Mouse (Mus musculus) hindbrain, postnatal 0 days (tissue): ENCODE results near the gene St8sia4. TPM values are rescaled to one million over a fixed set of nuclear protein-coding genes. Genes with fewer than 3 reads are reported as not detected.
A peak's percentile ranks its signal among the peaks of the same experiment; 100 is the strongest.

Source experiments
- ATAC-seq: fragments of 200-750 bp; cut with Nextera tagmentation; 2 replicates; pipeline ENCODE4 v1.8.0; 2017; ENCODE audit warnings: mild to moderate bottlenecking, moderate TSS enrichment, moderate library complexity
- DNase-seq: peaks from one replicate; pipeline ENCODE4 v3.0.0-alpha.2; 2015; ENCODE audit warnings: low spot score
- H3K27ac ChIP-seq: fragments of 300-500 bp; sonication (generic); 2 replicates; pipeline ENCODE4 v1.5.1; 2014; ENCODE audit warnings: mild to moderate bottlenecking
- H3K27me3 ChIP-seq: fragments of 300-500 bp; sonication (generic); 2 replicates; pipeline ENCODE4 v1.6.1; 2014; ENCODE audit warnings: low read length, mixed read lengths; ENCODE audit not compliant: insufficient read depth
- H3K36me3 ChIP-seq: fragments of 300-500 bp; sonication (generic); 2 replicates; pipeline ENCODE4 v1.6.1; 2014; ENCODE audit warnings: low read length, mixed read lengths; ENCODE audit not compliant: insufficient read depth
- H3K4me1 ChIP-seq: fragments of 300-500 bp; sonication (generic); 2 replicates; pipeline ENCODE4 v1.6.1; 2014; ENCODE audit warnings: antibody characterized with exemption, low read length, mixed read lengths; ENCODE audit not compliant: insufficient read depth
- H3K4me2 ChIP-seq: fragments of 300-500 bp; sonication (generic); 2 replicates; pipeline ENCODE4 v1.6.1; 2014; ENCODE audit warnings: low read depth, mild to moderate bottlenecking, low read length, moderate library complexity, mixed read lengths
- H3K4me3 ChIP-seq: fragments of 300-500 bp; sonication (generic); 2 replicates; pipeline ENCODE4 v1.5.1; 2014; ENCODE audit warnings: low read length
- H3K9ac ChIP-seq: fragments of 300-500 bp; sonication (generic); replicated peaks from 2 replicates; pipeline ENCODE4 v1.6.1; 2014; ENCODE audit warnings: mild to moderate bottlenecking, low read length, moderate library complexity, mixed read lengths
- H3K9me3 ChIP-seq: fragments of 300-500 bp; sonication (generic); 2 replicates; pipeline ENCODE4 v1.6.1; 2016; ENCODE audit warnings: low read length, mixed read lengths
- CTCF ChIP-seq: IDR thresholded peaks from 2 replicates; pipeline ENCODE4 v1.5.1; 2016; ENCODE audit warnings: antibody characterized with exemption, control low read depth, low read depth
- WGBS: fragments of 180-500 bp; shearing (Covaris S2); extraction: QIAGEN DNeasy Blood & Tissue Kit; methylation state at CpG from one replicate; pipeline ENCODE4 v1.1.7; 2014; 5-methylcytosine and 5-hydroxymethylcytosine counted together
- polyA plus RNA-seq: library from polyadenylated mRNA; unstranded; fragments of >200 nt; fragmentation: Nextera tagmentation; extraction: Ambion mirVana; gene quantifications from 2 replicates; pipeline ENCODE4 v1.2.1, GENCODE M21; 2015
- total RNA-seq: library from RNA; depleted of rRNA; stranded (reverse); fragments of >200 nt; gene quantifications from 2 replicates; pipeline ENCODE4 v1.2.3, GENCODE M21; 2014

St8sia4 gene
- total and polyA plus RNA-seq, 2 experiments from 2014 or later = 13.3 to 37.1 TPM

DNA sequence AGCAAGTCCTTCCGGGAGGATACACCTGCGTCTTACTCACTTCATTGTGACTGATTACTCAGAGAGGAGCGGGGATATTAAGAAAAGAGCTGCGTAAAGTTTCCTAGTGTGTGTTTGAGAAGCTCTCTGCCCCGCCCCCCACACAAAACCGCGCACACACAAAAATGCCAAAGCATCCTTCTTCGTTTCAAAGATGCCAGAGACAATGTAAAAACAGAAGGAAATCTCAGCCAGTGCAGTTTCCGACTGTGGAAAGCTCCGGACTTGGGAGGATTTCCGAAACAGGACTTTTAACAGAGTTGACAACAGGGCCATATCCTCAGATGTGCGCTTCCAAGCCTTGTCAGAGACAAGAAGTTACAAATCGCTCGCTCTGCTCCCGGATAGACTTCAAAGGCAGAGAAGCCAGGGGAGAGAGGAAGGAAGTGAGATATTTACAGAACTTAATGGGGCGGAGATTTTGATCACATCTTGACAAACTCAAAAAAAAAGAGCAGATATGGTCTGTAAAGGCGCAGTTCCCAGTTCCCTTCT lies 1.4 kb downstream of the St8sia4 start:
- WGBS = 1% methylated on average over 17 of the region's 17 CpGs
- peak; percentile 46 for DNase-seq
- ATAC-seq = no peak

DNA sequence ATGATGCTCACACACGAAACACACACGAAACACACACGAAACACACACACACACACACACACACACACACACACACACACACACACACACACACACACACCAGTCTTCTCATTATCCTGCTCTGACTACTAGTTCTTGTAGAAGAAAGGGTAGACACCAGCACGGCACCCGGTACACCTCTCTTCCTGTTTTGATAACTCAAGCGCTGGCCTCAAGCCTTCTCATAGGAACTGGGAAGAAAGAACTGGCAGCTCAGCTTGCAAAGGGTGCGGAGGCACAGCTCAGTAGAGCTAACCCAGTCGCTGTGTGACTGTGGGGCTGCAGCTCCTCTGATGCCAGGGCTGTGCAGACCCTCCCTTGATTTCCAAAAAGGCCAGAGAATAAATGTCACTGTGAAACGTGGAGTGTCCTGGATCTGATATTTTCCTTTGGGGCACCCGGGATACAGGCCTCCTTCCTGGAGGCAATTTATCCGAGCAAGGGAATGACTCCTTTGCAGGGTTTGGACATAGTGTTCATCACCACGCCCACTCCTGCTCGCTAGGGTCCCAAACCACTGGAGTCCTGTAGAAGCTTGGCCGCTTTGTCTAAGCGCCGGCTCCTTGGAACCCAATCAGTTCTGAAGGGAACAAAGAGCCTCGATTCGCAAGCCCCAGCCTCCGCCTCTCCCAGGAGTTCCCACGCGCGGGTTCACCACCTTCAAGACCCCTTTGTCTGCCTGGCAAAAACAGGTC lies 2.2 kb downstream of the St8sia4 start:
- DNase-seq (peak; percentile 61), ATAC-seq (0 out of 2 replicates have a peak, but pooled peaks have one; percentile 9)
- peak overlapping the region; percentile 71 for H3K9ac ChIP-seq
- peak overlapping the region; percentile 74 for H3K4me3 ChIP-seq
- 13% methylated on average over 22 of the region's 22 CpGs for WGBS
- peak overlapping the region; percentile 90 for H3K4me2 ChIP-seq
- no peaks in the 10 kb centered on the region for H3K36me3 ChIP-seq
- H3K4me1 ChIP-seq = 0 out of 2 replicates have a peak, but pooled peaks cover 3% of the 10 kb centered on the region
- no peaks in the 10 kb centered on the region for H3K27me3 ChIP-seq
- H3K9me3 ChIP-seq = no peaks in the 10 kb centered on the region
- H3K27ac ChIP-seq = peak overlapping the region; percentile 69
- no peak for TF ChIP-seq CTCF

More for the DNA sequence above, 1.4 kb downstream of the St8sia4 start:
- Histone ChIP-seq H3K9ac (peak overlapping the region; percentile 71), H3K4me3 (peak overlapping the region; percentile 74), H3K4me1 (0 out of 2 replicates have a peak, but pooled peaks cover 3% of the 10 kb centered on the region), H3K36me3 (no peaks in the 10 kb centered on the region), H3K9me3 (no peaks in the 10 kb centered on the region), H3K4me2 (peak overlapping the region; percentile 90), H3K27ac (peak overlapping the region; percentile 69), H3K27me3 (no peaks in the 10 kb centered on the region)
- TF ChIP-seq CTCF = no peak

DNA sequence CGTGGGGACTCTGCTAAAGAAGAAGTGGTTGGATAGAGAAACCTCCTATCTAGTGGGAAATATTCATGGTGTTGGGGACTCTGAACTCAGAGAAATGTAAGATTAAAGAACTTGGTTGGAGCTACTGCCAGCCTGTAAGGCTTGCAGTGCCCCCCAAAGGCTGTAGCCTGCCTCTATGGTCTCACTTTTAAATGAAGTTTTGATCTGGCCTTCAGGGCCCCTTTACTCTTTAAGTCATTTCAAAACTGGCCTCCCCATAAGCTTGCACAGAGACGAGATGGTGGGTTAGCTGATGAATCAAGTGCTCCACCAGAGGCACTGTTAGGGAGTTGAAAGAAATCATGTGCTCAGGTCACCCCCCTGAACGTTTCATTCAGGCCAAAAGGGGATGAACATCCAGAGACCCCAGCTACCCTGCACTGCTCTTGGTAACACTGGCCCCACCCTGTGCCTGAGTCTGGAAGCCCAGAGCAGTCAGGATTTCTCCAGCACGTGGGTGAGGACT lies 3.0 kb downstream of the St8sia4 start:
- DNase-seq (peak; percentile 44), ATAC-seq (peak; percentile 28)
- Histone ChIP-seq H3K36me3 (no peaks in the 10 kb centered on the region), H3K9me3 (no peaks in the 10 kb centered on the region), H3K27ac (0 out of 2 replicates have a peak overlapping the region, but pooled peaks have one; percentile 1), H3K9ac (peak overlapping the region; percentile 71; the same call in 1 of the 2 replicates), H3K27me3 (no peaks in the 10 kb centered on the region), H3K4me2 (peak overlapping the region; percentile 90), H3K4me3 (peak overlapping the region; percentile 74), H3K4me1 (0 out of 2 replicates have a peak, but pooled peaks cover 3% of the 10 kb centered on the region)
- 24% methylated on average over 4 of the region's 4 CpGs for WGBS
- TF ChIP-seq CTCF = peak; percentile 35; the same call in 1 of the 2 replicates

DNA sequence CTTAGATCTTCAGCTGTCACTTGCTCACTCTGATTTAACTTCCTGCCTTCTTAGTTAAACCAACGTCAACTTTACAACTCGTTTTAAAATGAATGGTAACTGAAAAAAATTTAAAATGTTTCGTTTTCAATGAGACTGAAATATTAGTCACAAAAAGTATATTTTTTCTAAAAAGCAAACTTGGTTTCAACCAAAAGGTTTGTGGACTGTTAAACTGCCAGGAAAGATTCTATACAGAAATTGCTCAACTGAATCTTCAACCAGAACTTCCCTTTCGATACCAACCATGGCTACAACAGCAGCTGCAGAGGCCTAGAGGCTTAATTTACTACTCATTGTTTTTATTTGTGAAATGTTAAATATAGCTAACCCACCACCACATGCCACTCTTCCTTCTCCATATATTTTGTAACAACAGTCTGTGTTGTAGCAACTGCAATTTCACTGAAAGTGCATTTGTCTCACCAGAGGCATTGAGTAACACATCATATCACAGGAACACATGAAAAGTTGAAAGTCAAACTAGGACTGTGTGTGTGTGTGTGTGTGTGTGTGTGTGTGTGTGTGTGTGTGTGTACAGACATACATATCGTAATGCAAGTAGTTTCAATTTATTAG lies 10.2 kb downstream of the St8sia4 start:
- Histone ChIP-seq H3K9me3 (no peaks in the 10 kb centered on the region), H3K27ac (no peak overlapping the region), H3K4me3 (no peak overlapping the region), H3K4me2 (no peak overlapping the region), H3K36me3 (no peaks in the 10 kb centered on the region), H3K4me1 (no peaks in the 10 kb centered on the region), H3K9ac (no peak overlapping the region), H3K27me3 (no peaks in the 10 kb centered on the region)
- WGBS = 81% methylated on average over 5 of the region's 5 CpGs
- TF ChIP-seq CTCF = no peak
- DNase-seq (no peak), ATAC-seq (no peak)

DNA sequence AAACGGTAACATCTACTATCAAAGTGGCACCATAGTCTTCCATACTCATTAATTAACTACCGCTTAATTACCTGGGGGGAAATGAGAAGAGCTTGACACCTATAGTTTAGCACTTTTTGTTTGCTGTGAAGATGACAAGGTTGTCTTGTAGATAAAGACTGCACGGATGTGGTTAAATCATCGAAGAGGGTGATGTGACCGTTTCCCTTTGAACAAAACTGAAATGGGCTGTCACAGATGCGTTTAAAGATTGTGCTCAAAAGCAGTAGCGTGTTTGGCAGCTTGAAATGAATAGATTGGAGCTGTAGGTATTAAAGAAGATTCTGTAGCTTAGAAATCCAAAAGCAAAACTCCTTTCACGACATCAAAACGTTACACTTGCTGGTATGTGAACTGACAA lies 11.8 kb downstream of the St8sia4 start:
- H3K27me3 ChIP-seq = no peaks in the 10 kb centered on the region
- H3K27ac ChIP-seq = no peak overlapping the region
- ATAC-seq (no peak), DNase-seq (no peak)
- no peak for TF ChIP-seq CTCF
- H3K9ac ChIP-seq = no peak overlapping the region
- no peak overlapping the region for H3K4me3 ChIP-seq
- H3K36me3 ChIP-seq = no peaks in the 10 kb centered on the region
- 86% methylated on average over 9 of the region's 9 CpGs for WGBS
- H3K9me3 ChIP-seq = no peaks in the 10 kb centered on the region
- no peak overlapping the region for H3K4me2 ChIP-seq
- no peaks in the 10 kb centered on the region for H3K4me1 ChIP-seq

DNA sequence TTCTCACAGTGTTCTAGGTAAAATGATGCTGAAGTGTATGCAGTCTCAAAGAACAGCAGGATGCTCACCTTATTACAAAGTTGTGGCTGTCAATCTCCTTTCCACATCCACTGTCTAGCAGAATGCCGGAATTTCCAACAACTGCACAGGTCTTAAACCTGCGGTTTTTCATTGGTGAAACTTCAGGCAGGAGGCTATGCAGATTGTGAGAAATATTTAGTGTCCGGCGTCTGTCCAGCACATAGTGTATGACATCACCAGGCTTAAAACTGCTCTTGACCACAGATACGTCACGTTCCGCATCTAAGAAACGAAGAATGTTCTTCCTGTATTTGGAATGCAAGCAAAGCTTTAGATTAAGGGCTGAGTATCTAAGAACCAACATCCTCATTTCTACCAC lies 13.9 kb downstream of the St8sia4 start:
- Histone ChIP-seq H3K4me2 (no peak overlapping the region), H3K27ac (no peak overlapping the region), H3K9ac (no peak overlapping the region), H3K4me1 (no peaks in the 10 kb centered on the region), H3K4me3 (no peak overlapping the region), H3K36me3 (no peaks in the 10 kb centered on the region), H3K9me3 (no peaks in the 10 kb centered on the region), H3K27me3 (no peaks in the 10 kb centered on the region)
- WGBS = 91% methylated on average over 8 of the region's 8 CpGs
- no peak for TF ChIP-seq CTCF
- DNase-seq (no peak), ATAC-seq (no peak)
